Mouse (Mus musculus) forebrain, embryonic 16.5 days (tissue): Measurements from ENCODE around the gene Atrnl1. TPM values are rescaled to one million over a fixed set of nuclear protein-coding genes. Genes with fewer than 3 reads are reported as not detected.

ENCODE experiments used
- ATAC-seq: fragments of 200-750 bp; cut with Nextera tagmentation; 2 replicates; pipeline ENCODE4 v1.8.0; 2017; ENCODE audit warnings: mild to moderate bottlenecking, moderate library complexity
- H3K27ac ChIP-seq: fragments of 300-500 bp; sonication (generic); 2 replicates; pipeline ENCODE4 v1.5.1; 2014; ENCODE audit warnings: low read length, control low read depth
- H3K27me3 ChIP-seq: fragments of 300-500 bp; sonication (generic); replicated peaks from 2 replicates; pipeline ENCODE4 v1.6.1; 2014; ENCODE audit warnings: low read length; ENCODE audit not compliant: control insufficient read depth, insufficient read depth
- H3K36me3 ChIP-seq: fragments of 300-500 bp; sonication (generic); 2 replicates; pipeline ENCODE4 v1.6.1; 2014; ENCODE audit not compliant: control insufficient read depth, insufficient read depth
- H3K4me1 ChIP-seq: fragments of 300-500 bp; sonication (generic); replicated peaks from 2 replicates; pipeline ENCODE4 v1.6.1; 2014; ENCODE audit warnings: low read length; ENCODE audit not compliant: control insufficient read depth, insufficient read depth
- H3K4me2 ChIP-seq: fragments of 300-500 bp; sonication (generic); 2 replicates; pipeline ENCODE4 v1.6.1; 2014; ENCODE audit warnings: mild to moderate bottlenecking, low read length, control low read depth
- H3K4me3 ChIP-seq: fragments of 300-500 bp; sonication (generic); replicated peaks from 2 replicates; pipeline ENCODE4 v1.5.1; 2014; ENCODE audit warnings: mild to moderate bottlenecking, low read length, control low read depth
- H3K9ac ChIP-seq: fragments of 300-500 bp; sonication (generic); replicated peaks from 2 replicates; pipeline ENCODE4 v1.6.1; 2014; ENCODE audit warnings: low read depth, low read length, control low read depth
- H3K9me3 ChIP-seq: fragments of 300-500 bp; sonication (generic); 2 replicates; pipeline ENCODE4 v1.6.1; 2016; ENCODE audit warnings: low read length; ENCODE audit not compliant: control insufficient read depth
- WGBS: fragments of 180-500 bp; shearing (Covaris S2); extraction: QIAGEN DNeasy Blood & Tissue Kit; methylation state at CpG from one replicate; pipeline ENCODE4 v1.1.7; 2014; 5-methylcytosine and 5-hydroxymethylcytosine counted together
- polyA plus RNA-seq: library from polyadenylated mRNA; unstranded; fragments of >200 nt; fragmentation: Nextera tagmentation; extraction: Ambion mirVana; gene quantifications from 2 replicates; pipeline ENCODE4 v1.2.1, GENCODE M21; 2015

The Atrnl1 gene
- polyA plus RNA-seq, 1 experiment from 2014 or later, result 8.3 TPM

- Histone ChIP-seq H3K9me3 (no peaks in the 10 kb centered on the region), H3K4me1 (peaks cover 5% of the 10 kb centered on the region; the same call in 1 of the 2 replicates), H3K9ac (no peak overlapping the region), H3K4me2 (no peak overlapping the region), H3K27ac (no peak overlapping the region), H3K4me3 (no peak overlapping the region), H3K36me3 (no peaks in the 10 kb centered on the region), H3K27me3 (no peaks in the 10 kb centered on the region)
- 71% methylated on average over 7 of the region's 7 CpGs for WGBS
- no peak for ATAC-seq
These were observed 484.9 kb downstream of the Atrnl1 start for GRCm38 (mm10) chr19:58095776-58096175.

GRCm38 (mm10) chr19:58097195-58097594 lies 486.4 kb downstream of the Atrnl1 start:
- no peak for ATAC-seq
- H3K36me3 ChIP-seq, result no peaks in the 10 kb centered on the region
- H3K4me3 ChIP-seq, result no peak overlapping the region
- H3K9ac ChIP-seq, result no peak overlapping the region
- H3K4me1 ChIP-seq, result peaks cover 5% of the 10 kb centered on the region; the same call in 1 of the 2 replicates
- no peaks in the 10 kb centered on the region for H3K9me3 ChIP-seq
- H3K27ac ChIP-seq, result no peak overlapping the region
- H3K4me2 ChIP-seq, result no peak overlapping the region
- H3K27me3 ChIP-seq, result no peaks in the 10 kb centered on the region
- 75% methylated on average over 2 of the region's 2 CpGs for WGBS

- Histone ChIP-seq H3K4me1 (peaks cover 5% of the 10 kb centered on the region; the same call in 1 of the 2 replicates), H3K27me3 (no peaks in the 10 kb centered on the region; the same call in 1 of the 2 replicates), H3K4me2 (no peak overlapping the region), H3K36me3 (no peaks in the 10 kb centered on the region), H3K4me3 (no peak overlapping the region), H3K9me3 (no peaks in the 10 kb centered on the region), H3K27ac (no peak overlapping the region), H3K9ac (no peak overlapping the region)
- 93% methylated on average over 5 of the region's 5 CpGs for WGBS
- ATAC-seq, result no peak
These were observed 488.7 kb downstream of the Atrnl1 start for GRCm38 (mm10) chr19:58099539-58099938.

- ATAC-seq, result no peak
- 72% methylated on average over 4 of the region's 4 CpGs for WGBS
These were observed 489.5 kb downstream of the Atrnl1 start for GRCm38 (mm10) chr19:58100381-58100780.

GRCm38 (mm10) chr19:58104544-58104943 lies 493.7 kb downstream of the Atrnl1 start:
- Histone ChIP-seq H3K9ac (no peak overlapping the region), H3K27ac (no peak overlapping the region), H3K27me3 (no peaks in the 10 kb centered on the region; the same call in 1 of the 2 replicates), H3K9me3 (no peaks in the 10 kb centered on the region), H3K4me1 (peaks cover 11% of the 10 kb centered on the region), H3K4me3 (no peak overlapping the region), H3K36me3 (no peaks in the 10 kb centered on the region), H3K4me2 (no peak overlapping the region)
- 68% methylated on average over 7 of the region's 7 CpGs for WGBS
- ATAC-seq, result 0 out of 2 replicates have a peak, but pooled peaks have one; percentile 10

More at GRCm38 (mm10) chr19:58100381-58100780, 489.5 kb downstream of the Atrnl1 start:
- H3K4me2 ChIP-seq, result no peak overlapping the region
- no peaks in the 10 kb centered on the region; the same call in 1 of the 2 replicates for H3K27me3 ChIP-seq
- H3K4me1 ChIP-seq, result 0 out of 2 replicates have a peak, but pooled peaks cover 3% of the 10 kb centered on the region
- no peak overlapping the region for H3K27ac ChIP-seq
- no peaks in the 10 kb centered on the region for H3K9me3 ChIP-seq
- H3K36me3 ChIP-seq, result no peaks in the 10 kb centered on the region
- H3K4me3 ChIP-seq, result no peak overlapping the region
- H3K9ac ChIP-seq, result no peak overlapping the region

- H3K4me1 ChIP-seq, result peaks cover 16% of the 10 kb centered on the region
- no peak overlapping the region for H3K27ac ChIP-seq
- H3K9me3 ChIP-seq, result no peaks in the 10 kb centered on the region
- H3K9ac ChIP-seq, result no peak overlapping the region
- ATAC-seq, result peak; percentile 58
- H3K4me3 ChIP-seq, result no peak overlapping the region
- H3K36me3 ChIP-seq, result no peaks in the 10 kb centered on the region
- H3K4me2 ChIP-seq, result no peak overlapping the region
- H3K27me3 ChIP-seq, result no peaks in the 10 kb centered on the region; the same call in 1 of the 2 replicates
- WGBS, result 7% methylated on average over 10 of the region's 10 CpGs
These were observed 496.8 kb downstream of the Atrnl1 start for GRCm38 (mm10) chr19:58107632-58108031.

GRCm38 (mm10) chr19:58110491-58110890 lies 499.7 kb downstream of the Atrnl1 start:
- H3K27me3 ChIP-seq, result no peaks in the 10 kb centered on the region; the same call in 1 of the 2 replicates
- H3K4me3 ChIP-seq, result no peak overlapping the region
- H3K4me2 ChIP-seq, result no peak overlapping the region
- no peaks in the 10 kb centered on the region for H3K9me3 ChIP-seq
- H3K9ac ChIP-seq, result no peak overlapping the region
- WGBS, result 99% methylated on average over 3 of the region's 3 CpGs
- no peaks in the 10 kb centered on the region for H3K36me3 ChIP-seq
- no peak overlapping the region for H3K27ac ChIP-seq
- no peak for ATAC-seq
- H3K4me1 ChIP-seq, result peaks cover 13% of the 10 kb centered on the region

- Histone ChIP-seq H3K9me3 (no peaks in the 10 kb centered on the region), H3K36me3 (no peaks in the 10 kb centered on the region), H3K4me2 (no peak overlapping the region), H3K9ac (no peak overlapping the region), H3K4me1 (peaks cover 13% of the 10 kb centered on the region), H3K27me3 (no peaks in the 10 kb centered on the region), H3K4me3 (no peak overlapping the region), H3K27ac (no peak overlapping the region)
- ATAC-seq, result no peak
- 91% methylated on average over 6 of the region's 6 CpGs for WGBS
These were observed 500.5 kb downstream of the Atrnl1 start for GRCm38 (mm10) chr19:58111291-58111690.

- WGBS, result 24% methylated on average over 5 of the region's 5 CpGs
These were observed 501.3 kb downstream of the Atrnl1 start for GRCm38 (mm10) chr19:58112151-58112550.

More at GRCm38 (mm10) chr19:58112151-58112550, 501.3 kb downstream of the Atrnl1 start:
- no peaks in the 10 kb centered on the region for H3K27me3 ChIP-seq
- peaks cover 13% of the 10 kb centered on the region for H3K4me1 ChIP-seq
- no peak overlapping the region for H3K9ac ChIP-seq
- H3K4me2 ChIP-seq, result no peak overlapping the region
- H3K4me3 ChIP-seq, result no peak overlapping the region
- no peak overlapping the region for H3K27ac ChIP-seq
- no peaks in the 10 kb centered on the region for H3K36me3 ChIP-seq
- no peak for ATAC-seq
- no peaks in the 10 kb centered on the region for H3K9me3 ChIP-seq
